Mouse (Mus musculus) kidney, postnatal 14 days (tissue): ENCODE data around the gene Stk19.

Experiments
- DNase-seq: peaks from one replicate; pipeline ENCODE4 v3.0.0; 2022; ENCODE audit warnings: mixed read lengths

The Stk19 gene

GRCm38 (mm10) chr17:34796311-34797140, 40.2 kb downstream of the Stk19 start:
- DNase-seq = no peak

DNA sequence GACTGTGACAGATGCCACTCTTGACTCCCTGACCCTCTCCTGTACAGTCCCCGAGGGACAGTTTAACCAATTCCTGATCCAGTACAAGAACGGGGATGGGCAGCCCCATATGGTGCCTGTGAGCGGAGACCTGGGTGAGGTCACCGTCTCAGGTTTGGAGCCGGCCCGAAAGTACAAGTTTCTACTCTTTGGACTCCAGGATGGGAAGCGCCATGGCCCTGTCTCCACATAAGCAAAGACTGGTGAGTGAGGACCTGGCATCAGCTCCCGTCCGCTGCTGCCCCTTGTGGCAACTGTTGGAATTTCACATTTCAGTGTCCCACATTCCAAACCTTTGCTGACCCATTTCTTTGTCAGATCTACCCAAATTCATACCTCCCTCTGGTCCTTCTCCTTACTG, 41.1 kb downstream of the Stk19 start:
- DNase-seq = peak; percentile 41

DNA sequence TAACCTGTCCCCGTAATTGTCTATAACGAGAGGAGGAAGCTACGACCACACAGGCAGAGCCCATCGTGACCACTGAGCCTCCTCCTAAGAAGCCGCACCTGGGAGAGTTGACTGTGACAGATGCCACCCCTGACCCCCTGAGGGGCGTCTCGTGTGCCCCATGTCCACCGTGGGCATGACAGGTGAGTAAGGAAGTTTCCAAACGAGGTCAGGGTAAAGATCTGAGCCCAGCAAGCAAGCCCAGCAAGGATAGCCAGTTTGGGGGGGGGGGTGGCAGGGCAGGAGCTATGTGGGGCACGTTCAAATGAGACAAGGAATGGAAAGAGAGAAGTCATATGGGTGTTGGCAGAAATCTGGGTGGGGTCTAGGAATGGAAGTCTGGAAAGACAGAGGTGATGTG, 41.7 kb downstream of the Stk19 start:
- DNase-seq = no peak

GRCm38 (mm10) chr17:34777680-34778325, 58.9 kb downstream of the Stk19 start:
- DNase-seq = no peak
